ENCODE assay signal across 8 mouse cellular contexts in genomic region chr19:10458096-10458495, GRCm38 (mm10). TPM values are rescaled to one million over a fixed set of nuclear protein-coding genes. Genes with fewer than 3 reads are reported as not detected.
DNase-seq lines count a peak whose midpoint lies in the region; ATAC-seq lines count a peak whose summit lies in the region.

No protein-coding gene starts in this region.

- no peak overlapping the region for H3K27ac ChIP-seq in forebrain, embryonic 10.5 days
- no peak overlapping the region for H3K27ac ChIP-seq in intestine, embryonic 14.5 days (ENCODE audit: low read depth)
- no peak overlapping the region for H3K27ac ChIP-seq in stomach, embryonic 16.5 days (ENCODE audit: low read length)

- intact Hi-C loops in gastrocnemius, postnatal 14 days (cut with DNase I; ENCODE audit: low total_unique reads): no loop called here

- H3K4me1 ChIP-seq in forebrain, embryonic 10.5 days: peaks cover 74% of the 10 kb centered on the region
- peaks cover 14% of the 10 kb centered on the region; the same call in 1 of the 2 replicates for H3K4me1 ChIP-seq in intestine, embryonic 14.5 days (replicated peaks; ENCODE audit: control insufficient read depth, insufficient read depth, low read length)
- H3K4me1 ChIP-seq in stomach, embryonic 16.5 days (ENCODE audit: control insufficient read depth, insufficient read depth, low read length): peaks cover 16% of the 10 kb centered on the region

- no peaks in the 10 kb centered on the region for H3K9me3 ChIP-seq in forebrain, embryonic 10.5 days
- H3K9me3 ChIP-seq in intestine, embryonic 14.5 days (ENCODE audit: control insufficient read depth, low read length): no peaks in the 10 kb centered on the region
- H3K9me3 ChIP-seq in stomach, embryonic 16.5 days (replicated peaks; ENCODE audit: control insufficient read depth, low read length): no peaks in the 10 kb centered on the region

- H3K9ac ChIP-seq in intestine, embryonic 14.5 days (ENCODE audit: low read length): no peak overlapping the region
- H3K9ac ChIP-seq in stomach, embryonic 16.5 days (ENCODE audit: low read length): no peak overlapping the region; the same call in 1 of the 2 replicates

- peak overlapping the region; percentile 91 for H3K4me2 ChIP-seq in intestine, embryonic 14.5 days (ENCODE audit: low read length)
- H3K4me2 ChIP-seq in stomach, embryonic 16.5 days (ENCODE audit: low read depth, low read length): peak overlapping the region; percentile 70

- no peaks in the 10 kb centered on the region for H3K36me3 ChIP-seq in forebrain, embryonic 10.5 days (replicated peaks)
- H3K36me3 ChIP-seq in intestine, embryonic 14.5 days (ENCODE audit: control insufficient read depth, insufficient read depth, low read length): no peaks in the 10 kb centered on the region
- H3K36me3 ChIP-seq in stomach, embryonic 16.5 days (ENCODE audit: control insufficient read depth, insufficient read depth, low read length): no peaks in the 10 kb centered on the region

- 34% methylated on average over 8 of the region's 8 CpGs for WGBS in forebrain, embryonic 10.5 days
- WGBS in intestine, embryonic 14.5 days: 22% methylated on average over 8 of the region's 8 CpGs
- 11% methylated on average over 8 of the region's 8 CpGs for WGBS in stomach, embryonic 16.5 days

- peak overlapping the region; percentile 61 for H3K4me3 ChIP-seq in forebrain, embryonic 10.5 days
- H3K4me3 ChIP-seq in intestine, embryonic 14.5 days (ENCODE audit: low read depth, low read length): peak overlapping the region; percentile 48; the same call in 1 of the 2 replicates
- peak overlapping the region; percentile 49 for H3K4me3 ChIP-seq in stomach, embryonic 16.5 days (replicated peaks; ENCODE audit: low read length)

- peak; percentile 60 for DNase-seq in right cerebral cortex, adult 18-20 months
- no peak for DNase-seq in right cerebral cortex, postnatal 14 days
- no peak for DNase-seq in forebrain, embryonic 10.5 days (ENCODE audit: extremely low spot score, low spot score)
- DNase-seq in intestine, embryonic 14.5 days (ENCODE audit: low spot score): no peak
- DNase-seq in lung, adult 18-20 months: peak; percentile 66 to 88
- no peak for DNase-seq in gastrocnemius, postnatal 14 days

- no peak for ATAC-seq in intestine, embryonic 14.5 days (replicated peaks; ENCODE audit: low FRiP score, low TSS enrichment, low read depth)
- ATAC-seq in stomach, embryonic 16.5 days (ENCODE audit: insufficient read depth, low FRiP score): no peak
- no peak for ATAC-seq in cerebellum, adult (ENCODE audit: insufficient number of reproducible peaks, low FRiP score, low TSS enrichment)

- peaks cover 100% of the 10 kb centered on the region for H3K27me3 ChIP-seq in forebrain, embryonic 10.5 days (ENCODE audit: poor library complexity, severe bottlenecking)
- H3K27me3 ChIP-seq in intestine, embryonic 14.5 days (replicated peaks; ENCODE audit: control insufficient read depth, insufficient read depth, low read length): peaks cover 89% of the 10 kb centered on the region
- peaks cover 78% of the 10 kb centered on the region for H3K27me3 ChIP-seq in stomach, embryonic 16.5 days (ENCODE audit: control insufficient read depth, insufficient read depth, low read length)

RNA-seq across cellular contexts. Expression of gene Lrrc10b, which starts 0.8 kb away (rescaled TPM):
- polyA plus RNA-seq in forebrain, embryonic 10.5 days (2016; fragmentation: Nextera tagmentation; extraction: Ambion mirVana): 0.44 and 0.45 TPM in 2 replicates
- polyA plus RNA-seq in intestine, embryonic 14.5 days (2014; fragmentation: Nextera tagmentation; extraction: Ambion mirVana): 0.35 and 0.60 TPM in 2 replicates
- 0.32 and 0.41 TPM in 2 replicates for polyA plus RNA-seq in stomach, embryonic 16.5 days (2015; fragmentation: Nextera tagmentation; extraction: Ambion mirVana)
- under 1 TPM; 0.35 to 0.49 TPM for total RNA-seq in gastrocnemius, postnatal 14 days (2021)

RNA-seq across cellular contexts. Expression of gene Ppp1r32, which starts 24.6 kb away (rescaled TPM):
- 0.16 and 0.24 TPM in 2 replicates for polyA plus RNA-seq in forebrain, embryonic 10.5 days (2016; fragmentation: Nextera tagmentation; extraction: Ambion mirVana)
- polyA plus RNA-seq in intestine, embryonic 14.5 days (2014; fragmentation: Nextera tagmentation; extraction: Ambion mirVana): 0.14 TPM in 1 of 2 replicates, not detected in the other
- 0.31 TPM in 1 of 2 replicates, not detected in the other for polyA plus RNA-seq in stomach, embryonic 16.5 days (2015; fragmentation: Nextera tagmentation; extraction: Ambion mirVana)
- total RNA-seq in gastrocnemius, postnatal 14 days (2021): under 1 TPM; 0.38 to 0.57 TPM

Comparison
In these comparisons a context has a peak if more than half of its experiments do, and no peak if none do; other contexts are left out.
1. DNase-seq: peak in right cerebral cortex, adult 18-20 months (single experiment) and lung, adult 18-20 months (2 of 2); none in right cerebral cortex, postnatal 14 days (single experiment), forebrain, embryonic 10.5 days (single experiment), intestine, embryonic 14.5 days (single experiment) and gastrocnemius, postnatal 14 days (single experiment).
2. Peak in every context shown above with its lines, with median percentiles within 50 percentile points of each other: H3K4me3 ChIP-seq.